Mouse (Mus musculus) ES-Bruce4 (cell line): ENCODE measurements around the gene Ddx10.

ENCODE experiments used
- CTCF ChIP-seq: IDR thresholded peaks from one replicate; pipeline ENCODE4 v1.8.1; 2011; ENCODE audit warnings: low read depth, low read length
- EP300 ChIP-seq: IDR thresholded peaks from 2 replicates; pipeline ENCODE4 v1.6.1; 2011; ENCODE audit warnings: low read depth, low read length; ENCODE audit not compliant: insufficient read depth

DNA sequence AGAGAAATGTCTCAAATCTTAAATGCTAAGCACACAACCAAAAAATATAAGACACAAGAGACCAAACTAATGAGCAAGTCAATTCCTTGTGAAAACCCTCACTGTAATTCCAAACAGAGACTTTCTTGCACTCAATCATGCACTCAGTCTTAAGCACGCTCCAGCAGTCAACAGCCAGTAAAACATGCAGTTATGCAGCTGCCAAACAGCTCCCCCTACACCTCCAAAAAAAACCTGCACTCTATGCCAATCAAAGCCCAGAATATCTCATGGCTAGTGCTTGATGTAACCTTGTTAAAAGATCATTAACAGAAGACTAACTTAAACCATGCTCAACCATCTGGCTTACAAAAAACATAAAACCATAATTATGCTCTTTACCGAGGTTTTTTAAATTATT is 74.6 kb downstream of the Ddx10 start:
- TF ChIP-seq CTCF (no peak), EP300 (no peak)
